Mouse (Mus musculus) urinary bladder, postnatal 4 days (tissue): ENCODE data around the gene Thap12.
A peak's percentile ranks its signal among the peaks of the same experiment; 100 is the strongest.

Experiments
- DNase-seq, 2 experiments: peaks; one replicate each; pipeline ENCODE4 v3.0.0; 2021 to 2022; ENCODE audit warnings: low spot score in 2 of 2

Thap12 gene

DNA sequence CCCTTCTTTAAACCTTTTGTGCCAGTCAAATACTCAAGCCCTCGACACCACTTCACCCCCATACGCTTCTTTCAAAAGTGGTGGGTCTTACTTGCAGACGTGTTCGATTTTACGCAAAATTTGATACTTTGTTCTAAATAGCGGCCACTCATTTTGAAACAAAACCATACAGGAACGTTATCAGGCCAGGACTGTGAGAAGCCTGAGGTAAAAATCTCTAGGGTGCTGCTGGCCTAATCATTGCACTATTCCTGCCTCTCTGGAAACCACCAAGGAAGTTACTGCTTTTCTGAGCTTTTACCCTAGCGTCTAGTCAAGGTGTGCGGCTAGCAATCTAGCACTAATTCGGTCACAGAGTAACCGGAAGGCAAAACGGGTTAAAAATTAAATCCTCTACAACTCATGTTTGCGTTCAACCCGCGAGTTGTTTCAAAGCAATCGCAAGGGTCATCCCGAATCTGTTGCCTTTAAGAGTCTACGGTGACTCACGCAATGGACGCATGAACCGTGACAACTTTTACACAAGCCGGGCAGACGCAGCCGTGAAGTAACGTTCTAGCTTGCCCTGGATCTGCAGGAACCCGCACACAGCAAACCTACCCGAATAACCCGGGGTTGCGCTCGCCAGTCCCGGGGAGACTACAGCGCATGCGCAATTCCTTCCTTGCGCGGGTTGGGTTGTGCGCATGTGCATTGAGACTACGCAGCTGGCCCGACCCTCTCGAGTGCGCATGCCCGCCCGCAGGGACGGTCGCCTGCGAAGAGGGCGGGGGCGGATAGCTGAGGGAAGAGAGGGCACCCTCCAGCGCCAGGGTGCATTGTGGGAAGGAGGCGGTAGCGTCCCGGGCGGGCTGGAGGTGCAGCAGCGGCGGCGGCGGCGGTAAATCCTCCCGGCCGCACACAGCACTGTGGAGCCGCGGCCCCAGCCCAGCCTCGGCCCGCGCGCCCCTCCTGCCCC is at the start of gene Thap12:
Gene Thap12, plus strand, starts transcription at position 821 of the 958 bp plus-strand sequence.
- DNase-seq = peak; percentile 99

DNA sequence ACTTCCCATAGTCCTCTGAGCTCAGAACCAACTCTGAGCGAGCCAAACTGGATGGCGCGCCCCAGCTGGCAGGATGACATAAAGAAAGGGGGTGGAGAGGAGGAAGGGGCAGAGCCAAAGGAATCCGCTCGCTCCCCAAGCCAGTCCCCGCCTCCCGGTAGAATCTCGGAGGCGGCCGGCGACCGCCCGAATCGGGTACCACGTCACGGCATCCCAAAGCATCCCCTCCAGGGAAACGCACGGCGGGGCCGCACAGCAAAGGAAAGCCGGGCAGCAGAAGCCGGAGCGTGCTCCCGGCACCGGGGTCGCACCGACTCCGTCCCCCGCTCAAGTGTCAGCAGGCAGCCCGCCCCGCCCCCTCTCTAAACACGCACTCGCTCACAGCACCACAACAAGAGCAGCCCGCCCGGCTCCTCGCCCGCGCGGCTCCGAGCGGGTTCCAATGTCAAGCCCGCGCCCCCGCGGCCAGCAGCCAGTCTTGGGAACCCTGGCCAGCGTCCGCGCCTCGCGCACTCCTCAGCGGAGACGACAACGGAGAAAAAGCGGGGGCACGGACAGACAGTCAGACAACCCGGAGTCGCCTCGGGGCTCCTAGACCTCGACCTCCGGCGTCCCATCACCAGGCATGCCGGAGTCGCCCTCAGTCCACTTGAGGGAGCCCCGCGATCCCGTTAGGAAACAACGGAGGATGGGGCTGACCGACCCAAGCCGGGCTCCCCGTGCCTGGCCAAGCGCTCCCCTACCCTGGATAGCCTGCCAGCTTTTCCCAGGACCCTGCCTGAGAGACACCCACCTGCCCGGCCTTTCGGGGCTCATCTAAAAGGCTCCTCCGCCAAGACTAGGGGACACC is 47.0 kb upstream of the Thap12 start:
- peak; percentile 78 to 84 for DNase-seq

DNA sequence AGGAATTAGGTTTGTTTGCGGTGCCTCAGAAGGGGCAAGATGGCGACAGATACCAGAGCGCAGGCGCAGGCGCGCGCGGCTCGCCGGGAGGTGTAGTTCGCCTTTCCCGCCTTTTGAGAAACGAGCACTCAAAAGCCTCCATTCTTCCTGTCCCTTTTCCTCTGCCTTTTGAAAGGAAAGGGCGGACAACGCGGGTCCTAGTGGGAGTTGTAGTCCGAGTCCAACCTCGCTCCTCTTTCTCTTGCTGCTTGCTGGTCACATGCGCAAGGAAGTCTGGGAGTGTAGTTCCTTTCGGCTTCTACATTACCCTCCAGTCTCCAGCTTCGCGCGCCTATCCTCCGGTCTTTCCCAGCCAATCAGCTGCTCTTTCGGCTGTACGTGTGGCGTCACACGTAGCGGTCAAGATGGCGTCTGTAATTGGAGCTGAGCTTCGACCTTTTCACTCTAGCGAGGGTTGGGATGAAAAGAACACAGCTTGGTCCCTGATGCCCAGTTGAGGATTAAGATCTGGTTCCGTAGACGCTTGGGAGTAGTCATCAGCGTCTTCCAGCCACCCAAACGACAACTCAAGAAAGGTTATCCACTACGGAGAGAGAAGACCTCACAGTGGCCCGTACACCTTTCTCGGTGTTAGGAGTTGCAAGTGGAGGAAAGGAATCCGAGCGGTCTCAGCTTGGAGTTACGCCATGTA is 46.2 kb upstream of the Thap12 start, which contains the start of gene Emsy:
Gene Emsy, minus strand, starts transcription at position 253 of the 691 bp plus-strand sequence.
- DNase-seq = peak; percentile 91

DNA sequence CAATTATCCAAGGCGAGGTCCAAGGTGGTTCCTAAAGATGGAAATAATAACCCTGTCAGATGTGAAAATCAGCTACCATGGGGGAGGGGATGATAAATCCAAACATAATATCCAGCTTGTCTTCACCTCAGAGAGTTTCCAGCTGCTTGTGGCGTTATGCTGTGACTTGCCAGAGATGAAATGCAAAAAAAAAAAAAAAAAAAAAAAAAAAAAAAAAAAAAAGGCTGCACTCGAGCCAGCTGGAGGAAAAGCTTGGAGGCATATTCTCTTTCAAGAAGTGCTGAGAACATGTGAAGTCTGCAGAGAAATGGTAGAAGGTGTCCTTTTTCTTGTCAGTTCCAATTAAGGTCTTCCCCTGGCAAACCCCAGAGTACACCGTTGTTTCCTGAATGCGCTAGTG is 37.7 kb upstream of the Thap12 start:
- no peak for DNase-seq

DNA sequence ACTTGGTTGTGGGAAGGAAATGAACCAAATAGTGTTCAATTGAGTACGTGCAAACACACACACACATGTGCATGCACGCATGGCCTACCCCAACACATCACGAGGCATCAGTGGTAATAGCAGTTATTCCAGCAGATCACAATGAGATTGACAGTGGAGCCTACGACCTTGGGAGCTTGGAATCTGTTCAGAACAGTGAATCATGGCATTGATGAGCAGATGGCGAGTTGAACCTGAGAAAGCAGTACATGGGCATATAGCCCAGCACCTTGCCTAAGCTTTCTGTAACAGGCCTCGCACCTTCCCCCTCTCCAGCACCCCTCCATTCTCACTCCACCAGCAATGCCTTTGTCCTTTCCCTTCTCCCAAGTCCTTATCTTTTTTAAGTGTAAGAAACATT is 37.2 kb upstream of the Thap12 start:
- DNase-seq = no peak

DNA sequence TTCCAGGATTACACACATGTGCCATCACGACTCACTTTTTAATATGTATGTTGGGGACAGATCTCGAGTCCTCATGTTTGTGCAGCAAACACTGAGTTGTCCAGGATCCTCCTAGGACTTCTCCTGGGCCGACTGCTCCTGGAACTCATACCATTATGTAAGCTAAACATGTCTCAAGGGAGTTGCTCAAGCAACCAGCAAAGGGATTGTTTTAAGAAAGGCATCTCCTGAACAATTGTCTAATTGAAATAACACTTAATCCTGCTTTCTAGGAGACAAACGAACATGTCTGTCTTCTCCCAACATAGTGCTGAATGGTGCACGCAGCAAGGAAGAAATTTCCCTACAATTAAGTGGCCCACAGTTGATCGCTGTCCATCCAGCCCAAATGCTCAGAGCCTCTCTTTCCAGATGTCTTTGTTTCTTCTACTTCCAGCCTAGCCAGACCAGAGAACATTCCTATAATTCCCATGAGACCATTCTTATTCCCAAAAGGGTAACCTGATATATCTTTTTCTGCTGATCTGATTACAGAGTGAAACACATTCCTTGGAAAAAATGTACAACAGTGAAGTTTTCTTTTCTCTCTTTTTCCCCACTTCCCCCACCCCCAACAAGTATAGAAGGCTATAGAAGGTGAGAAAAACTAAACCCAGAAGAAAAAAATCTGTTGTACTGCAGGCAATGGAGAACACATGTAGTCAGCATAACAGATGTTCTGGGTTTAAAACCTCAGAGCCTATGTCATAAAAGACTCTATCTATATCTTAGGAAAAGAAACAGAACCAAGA is 34.8 kb upstream of the Thap12 start:
- no peak for DNase-seq

DNA sequence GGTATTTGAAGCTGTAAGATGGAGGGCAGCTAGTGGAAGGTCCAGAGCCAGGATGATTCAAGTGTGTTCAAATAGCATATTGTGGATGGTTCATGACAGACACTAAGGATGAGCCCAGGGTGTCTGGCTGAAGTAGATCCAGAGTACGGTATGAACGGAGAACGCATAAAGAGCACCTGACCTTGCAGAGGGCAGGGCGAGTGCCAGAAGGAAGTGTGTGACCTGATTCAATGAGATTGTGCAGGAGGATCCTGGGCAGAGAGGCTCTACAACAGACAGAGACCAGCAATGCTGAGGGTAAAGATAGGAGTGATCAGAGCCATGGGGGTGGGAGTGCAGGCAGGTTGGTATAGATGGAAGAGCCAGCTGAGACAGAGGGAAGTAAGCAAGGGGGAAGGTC is 32.1 kb upstream of the Thap12 start:
- DNase-seq = no peak

DNA sequence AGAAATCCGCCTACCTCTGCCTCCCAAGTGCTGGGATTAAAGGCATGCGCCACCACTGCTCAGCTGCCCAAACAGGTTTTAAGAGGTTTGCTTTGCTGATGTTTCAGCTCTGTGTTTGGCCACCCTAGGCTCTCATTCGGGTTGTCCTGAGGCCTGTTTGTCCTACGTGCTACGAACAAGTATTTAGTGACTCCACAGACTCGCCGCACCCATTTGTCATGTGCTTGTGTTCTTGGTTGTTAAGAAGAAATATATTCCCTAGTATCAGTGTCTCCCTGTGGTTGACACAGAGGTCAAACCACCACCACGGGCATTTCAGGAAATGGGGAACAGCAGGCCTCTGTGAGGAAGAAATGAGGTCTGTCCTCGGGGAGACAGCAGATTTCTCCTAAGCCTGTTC is 31.5 kb upstream of the Thap12 start:
- no peak for DNase-seq

DNA sequence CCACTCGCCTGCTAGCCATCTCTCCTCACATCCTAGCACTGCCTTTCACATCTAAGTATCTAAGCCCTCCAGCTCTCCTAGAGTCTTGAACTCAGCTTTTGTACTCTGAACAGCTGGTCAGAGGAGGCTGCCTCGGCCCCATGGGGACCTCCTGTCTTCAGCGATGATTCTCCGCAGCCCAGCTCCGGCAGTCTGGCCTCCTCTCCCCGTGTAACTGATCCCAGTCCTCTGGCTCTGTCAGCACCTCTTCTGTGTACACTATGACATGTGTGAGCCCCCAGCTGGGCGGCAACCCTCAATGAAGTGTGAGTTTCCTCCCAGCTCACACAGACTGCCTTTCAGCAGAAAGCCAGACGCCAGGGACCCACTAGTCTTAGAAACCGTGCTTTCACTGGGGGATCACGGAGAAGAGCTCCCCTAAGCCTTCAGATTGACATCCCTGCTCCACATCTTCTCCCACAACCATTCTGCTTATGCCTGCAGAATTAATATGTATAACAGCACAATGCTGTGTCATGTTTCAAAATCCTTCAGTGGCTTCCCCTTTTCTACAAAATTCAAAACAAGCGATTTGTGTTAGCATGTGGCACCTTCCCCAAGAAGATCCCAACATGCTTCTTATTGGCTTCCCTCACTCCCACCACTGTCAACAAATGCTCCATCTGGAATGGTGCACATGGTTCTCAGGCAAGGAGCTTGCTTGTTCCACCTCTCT is 30.5 kb upstream of the Thap12 start:
- DNase-seq = peak in 1 of 2 experiments; percentile 33

DNA sequence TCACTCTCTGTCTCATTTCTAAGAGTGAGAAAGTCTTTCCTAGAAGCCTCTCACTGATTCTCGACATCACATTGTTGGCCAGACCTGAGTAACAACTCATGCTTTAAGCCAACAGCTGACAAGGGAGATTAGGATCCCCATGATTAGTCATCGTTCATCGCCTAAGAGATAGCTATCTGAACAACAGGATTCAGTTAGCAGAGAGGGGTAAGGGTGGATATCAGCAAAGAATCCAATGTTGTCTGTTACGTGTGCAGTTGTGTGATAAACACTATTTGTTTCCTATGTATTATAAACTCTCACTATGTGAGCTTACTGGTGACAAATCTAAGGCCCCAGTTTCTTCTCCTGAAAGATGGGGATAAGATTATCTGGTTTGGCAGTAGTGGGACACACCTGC is 28.6 kb upstream of the Thap12 start:
- no peak for DNase-seq

DNA sequence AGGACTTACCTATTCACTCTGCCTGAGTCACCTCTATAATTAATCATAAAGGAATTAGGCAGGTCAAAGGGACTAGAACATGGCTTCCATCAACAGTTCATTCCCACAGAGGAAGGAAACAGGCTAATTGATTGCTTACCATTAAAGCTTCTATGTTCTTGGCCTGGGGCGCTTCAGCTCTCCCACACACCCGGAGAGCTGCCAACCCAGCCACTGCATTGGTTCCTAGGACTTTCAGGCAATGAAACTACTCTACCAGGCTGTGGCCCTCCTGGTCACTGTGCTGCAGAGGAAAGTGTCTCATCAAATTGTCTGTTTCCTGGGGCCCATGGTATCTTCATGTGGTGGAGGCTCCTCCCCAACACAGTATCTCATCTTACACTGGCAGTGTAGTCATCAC is 25.4 kb upstream of the Thap12 start:
- no peak for DNase-seq

DNA sequence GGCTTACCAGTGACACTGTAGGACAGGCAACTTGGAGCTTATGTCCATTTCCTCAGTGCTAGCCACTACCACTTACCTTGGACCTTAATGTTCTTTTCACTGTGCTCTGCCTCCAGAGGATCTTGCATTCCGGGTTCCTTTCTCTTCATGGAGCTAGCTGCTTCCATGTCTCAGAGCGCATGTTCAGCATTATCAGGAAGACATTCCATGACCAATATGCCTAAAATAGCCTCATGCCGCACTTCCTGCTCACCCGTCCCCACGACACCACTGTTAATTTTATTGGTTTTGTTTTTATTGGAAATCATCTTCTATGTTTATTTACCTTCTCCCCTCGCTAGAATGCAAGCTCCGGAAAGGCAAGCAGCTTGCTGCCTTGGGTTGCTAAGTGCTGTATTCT is 24.5 kb upstream of the Thap12 start:
- DNase-seq = no peak

DNA sequence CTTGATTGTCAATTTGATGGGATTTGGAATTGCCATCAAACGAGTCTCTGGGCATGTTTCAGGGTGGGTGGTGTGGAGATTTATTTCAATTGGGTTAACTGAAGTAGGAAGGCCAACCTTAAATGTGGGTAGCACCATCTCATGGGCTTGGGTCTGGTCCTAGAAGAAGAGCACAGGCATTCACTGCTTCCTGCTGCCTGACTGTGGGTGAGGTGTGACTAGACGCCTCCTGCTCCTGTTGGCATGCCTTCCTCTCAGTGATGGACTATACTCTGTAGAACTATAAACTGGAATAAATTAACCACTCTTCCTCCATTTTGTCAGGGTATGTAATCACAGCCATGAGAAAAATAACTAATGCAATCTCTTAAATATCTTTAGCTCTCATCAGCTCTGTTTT is 22.2 kb upstream of the Thap12 start:
- no peak for DNase-seq

DNA sequence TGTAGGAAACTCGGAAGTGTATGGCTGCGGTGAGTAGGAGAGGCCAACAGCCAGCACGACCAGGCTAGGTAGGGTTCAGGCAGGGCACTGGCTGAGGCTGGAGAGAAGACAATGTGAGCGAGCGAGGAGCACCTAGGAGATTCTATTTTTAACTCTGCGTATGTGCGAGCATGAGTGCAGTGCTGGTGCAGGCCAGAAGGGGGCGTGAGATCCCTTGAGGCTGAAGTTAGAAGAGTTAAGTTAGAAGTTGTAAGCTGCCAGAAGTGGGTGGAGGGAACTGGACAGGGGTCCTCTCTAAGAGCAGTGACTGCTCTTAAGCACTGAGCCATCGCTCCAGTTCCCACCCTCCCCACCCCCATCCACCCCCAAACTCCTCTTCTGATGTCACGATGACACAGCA is 20.1 kb upstream of the Thap12 start:
- DNase-seq = no peak

DNA sequence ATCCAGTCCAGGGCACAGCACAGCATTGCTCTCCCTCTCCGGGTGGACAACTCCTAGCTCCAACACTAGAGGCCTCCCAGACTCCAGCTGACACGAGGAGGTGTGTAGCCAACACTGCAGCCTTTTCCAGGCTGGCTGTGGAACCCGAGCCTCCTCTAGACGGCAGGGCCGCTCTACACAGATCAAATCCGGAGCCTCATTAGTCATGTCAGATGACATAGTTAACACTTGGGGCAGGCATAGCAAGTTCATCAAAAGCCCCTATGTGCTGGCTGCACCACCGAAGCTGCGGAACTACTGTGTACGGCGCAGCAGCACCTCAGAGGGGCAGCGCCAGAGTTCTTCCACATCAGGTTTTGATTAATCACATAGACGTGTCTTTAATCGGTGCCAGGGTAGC is 17.0 kb upstream of the Thap12 start:
- DNase-seq = no peak

DNA sequence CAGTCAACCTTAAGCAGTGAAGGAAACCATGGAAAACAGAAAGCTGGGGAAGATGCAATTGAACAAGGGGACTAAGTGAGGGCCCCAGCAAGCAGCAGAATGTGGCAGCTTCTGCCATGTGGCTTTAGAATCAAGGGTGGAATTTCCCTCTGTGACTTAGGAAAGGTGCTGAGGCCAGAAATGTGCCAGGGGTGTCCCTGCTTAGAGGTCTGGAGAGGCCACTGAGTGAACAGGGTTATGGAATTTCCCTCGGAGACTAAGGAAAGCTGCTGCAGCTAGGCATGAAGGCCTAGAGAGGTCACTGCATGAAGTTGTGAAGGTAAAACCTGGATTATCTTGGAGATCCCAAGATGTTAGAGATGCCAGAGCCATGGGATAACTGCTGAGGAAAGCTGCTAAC is 12.8 kb upstream of the Thap12 start:
- DNase-seq = no peak

DNA sequence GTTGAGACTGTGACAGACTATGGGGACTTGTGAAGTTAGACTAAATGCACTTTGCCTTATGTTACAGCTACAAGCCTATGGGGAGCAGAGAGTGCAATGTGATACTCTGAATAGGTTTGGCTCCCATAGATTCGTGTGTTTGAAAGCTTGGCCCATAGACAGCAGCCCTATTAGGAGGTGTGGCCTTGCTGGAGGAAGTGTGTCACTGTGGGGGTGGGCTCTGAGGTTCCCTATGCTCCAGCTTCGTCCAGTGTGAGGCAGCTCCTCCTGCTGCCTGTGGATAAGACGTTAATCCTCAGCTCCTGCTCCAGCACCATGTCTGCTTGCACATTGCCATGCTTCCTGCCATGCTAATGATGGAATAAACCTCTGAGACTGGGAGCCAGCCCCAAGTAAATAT is 12.1 kb upstream of the Thap12 start:
- DNase-seq = no peak

DNA sequence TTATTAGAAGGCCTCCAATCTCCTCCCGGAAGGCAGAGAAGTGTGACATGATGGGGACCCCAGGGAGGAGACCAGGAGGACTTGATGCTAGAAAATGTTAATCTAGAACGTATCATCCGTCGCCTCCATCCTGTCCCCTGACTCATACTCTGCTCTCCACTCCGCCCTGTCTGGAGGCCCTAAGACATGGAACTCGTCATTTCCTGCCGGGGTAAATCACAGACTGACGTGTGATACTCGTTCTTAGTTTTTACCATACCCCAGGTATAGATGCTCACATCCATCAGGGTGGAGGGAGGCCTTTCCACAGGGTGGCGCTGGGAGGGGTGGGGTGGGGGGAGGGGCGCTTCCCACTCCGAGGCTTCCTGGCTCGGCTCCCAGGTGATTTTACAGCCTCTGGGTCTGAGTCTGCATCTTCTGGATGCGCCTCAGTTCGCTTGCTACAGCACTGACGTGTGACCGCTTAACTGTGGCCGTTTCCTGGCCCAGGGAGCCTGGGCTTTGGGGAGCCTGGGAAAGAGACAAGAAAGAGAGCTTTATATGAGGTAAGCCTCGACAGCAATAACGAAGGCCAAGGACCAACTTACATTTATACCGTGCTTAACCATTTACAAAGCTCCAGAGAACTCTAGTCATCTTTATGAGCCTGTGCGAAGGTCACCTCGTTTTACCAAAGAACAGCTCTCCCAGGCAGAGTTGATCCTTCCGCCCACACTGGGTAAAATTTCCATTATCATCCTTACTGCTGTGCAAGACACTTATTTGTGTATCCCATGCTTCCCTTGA is 9.9 kb upstream of the Thap12 start:
- DNase-seq = peak in 1 of 2 experiments; percentile 30

DNA sequence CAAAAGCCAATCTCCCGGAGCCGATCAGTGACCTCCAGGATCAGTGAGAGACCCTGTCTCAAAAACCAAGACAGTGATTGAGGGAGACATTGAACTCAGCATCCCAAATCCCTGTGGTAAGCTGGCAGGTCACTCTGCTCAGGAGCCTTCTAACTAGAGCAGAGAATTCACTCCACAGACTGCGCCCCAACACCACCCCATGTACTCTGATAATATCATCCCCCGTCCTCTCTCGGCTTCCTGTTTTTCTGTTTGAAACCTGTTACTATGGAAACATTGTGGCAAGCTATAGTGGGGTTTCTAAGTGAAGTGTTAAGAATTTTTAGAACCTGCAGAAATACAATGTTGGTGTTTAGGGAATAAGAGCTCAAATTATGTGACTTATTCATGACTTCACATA is 8.9 kb upstream of the Thap12 start:
- no peak for DNase-seq

DNA sequence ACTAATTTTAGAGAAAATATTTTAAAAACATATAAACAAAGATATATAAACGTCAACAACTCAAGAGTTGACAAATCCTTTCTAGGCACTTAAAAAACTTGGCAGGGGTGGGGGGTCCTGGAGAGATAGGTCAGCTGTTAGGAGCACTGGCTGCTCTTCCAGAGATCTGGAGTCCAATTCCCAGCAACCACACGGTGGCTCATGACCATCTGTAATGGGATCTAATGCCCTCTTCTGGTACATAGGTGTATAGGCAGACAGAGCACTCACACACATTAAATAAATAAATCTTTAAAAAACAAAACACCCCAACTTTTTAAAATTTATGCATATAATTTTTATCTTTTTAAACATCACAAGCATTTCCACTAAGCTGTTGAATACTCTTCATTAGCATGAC is 5.4 kb upstream of the Thap12 start:
- no peak for DNase-seq
